Mouse (Mus musculus) neural tube, embryonic 11.5 days (tissue): ENCODE data around the gene Unk. TPM values are rescaled to one million over a fixed set of nuclear protein-coding genes. Genes with fewer than 3 reads are reported as not detected.
A peak's percentile ranks its signal among the peaks of the same experiment; 100 is the strongest.

Experiments used
- ATAC-seq: fragments of 200-750 bp; cut with Nextera tagmentation; 2 replicates; pipeline ENCODE4 v1.8.0; 2017; ENCODE audit warnings: moderate number of reproducible peaks, mild to moderate bottlenecking, moderate TSS enrichment, moderate library complexity; ENCODE audit not compliant: insufficient read depth, low FRiP score, low TSS enrichment
- DNase-seq: peaks from one replicate; pipeline ENCODE4 v3.0.0-alpha.2; 2015; ENCODE audit warnings: low spot score
- H3K27ac ChIP-seq: fragments of 300-500 bp; sonication (generic); 2 replicates; pipeline ENCODE4 v1.5.1; 2014; ENCODE audit warnings: low read depth, mild to moderate bottlenecking, low read length
- H3K27me3 ChIP-seq: fragments of 300-500 bp; sonication (generic); 2 replicates; pipeline ENCODE4 v1.6.1; 2014; ENCODE audit warnings: mild to moderate bottlenecking, low read length, mixed read lengths; ENCODE audit not compliant: control insufficient read depth, insufficient read depth
- H3K36me3 ChIP-seq: fragments of 300-500 bp; sonication (generic); 2 replicates; pipeline ENCODE4 v1.6.1; 2014; ENCODE audit warnings: mild to moderate bottlenecking, low read length, moderate library complexity, mixed read lengths; ENCODE audit not compliant: control insufficient read depth, insufficient read depth
- H3K4me1 ChIP-seq: fragments of 300-500 bp; sonication (generic); 2 replicates; pipeline ENCODE4 v1.6.1; 2014; ENCODE audit warnings: low read length, mixed read lengths; ENCODE audit not compliant: control insufficient read depth, insufficient read depth
- H3K4me2 ChIP-seq: fragments of 300-500 bp; sonication (generic); 2 replicates; pipeline ENCODE4 v1.6.1; 2014; ENCODE audit warnings: low read depth, mild to moderate bottlenecking, moderate library complexity
- H3K4me3 ChIP-seq: fragments of 300-500 bp; sonication (generic); 2 replicates; pipeline ENCODE4 v1.5.1; 2014; ENCODE audit warnings: low read depth, low read length
- H3K9ac ChIP-seq: fragments of 300-500 bp; sonication (generic); 2 replicates; pipeline ENCODE4 v1.6.1; 2014; ENCODE audit warnings: mild to moderate bottlenecking, low read length
- H3K9me3 ChIP-seq: fragments of 300-500 bp; sonication (generic); 2 replicates; pipeline ENCODE4 v1.6.1; 2016; ENCODE audit warnings: low read length; ENCODE audit not compliant: control insufficient read depth
- WGBS: fragments of 180-500 bp; shearing (Covaris S2); extraction: QIAGEN DNeasy Blood & Tissue Kit; methylation state at CpG from one replicate; pipeline ENCODE4 v1.1.7; 2014; 5-methylcytosine and 5-hydroxymethylcytosine counted together
- polyA plus RNA-seq: library from polyadenylated mRNA; unstranded; fragments of >200 nt; fragmentation: Nextera tagmentation; extraction: Ambion mirVana; gene quantifications from 2 replicates; pipeline ENCODE4 v1.2.1, GENCODE M21; 2014

The Unk gene
- polyA plus RNA-seq, 1 experiment from 2014 or later, result 30.3 TPM

- H3K4me3 ChIP-seq, result no peak overlapping the region
- ATAC-seq (0 out of 2 replicates have a peak, but pooled peaks have one; percentile 23), DNase-seq (peak; percentile 77)
- no peaks in the 10 kb centered on the region for H3K9me3 ChIP-seq
- no peak overlapping the region for H3K27ac ChIP-seq
- H3K9ac ChIP-seq, result no peak overlapping the region
- H3K4me2 ChIP-seq, result no peak overlapping the region
- no peaks in the 10 kb centered on the region for H3K36me3 ChIP-seq
- H3K4me1 ChIP-seq, result no peaks in the 10 kb centered on the region
- no peaks in the 10 kb centered on the region for H3K27me3 ChIP-seq
- 13% methylated on average over 14 of the region's 14 CpGs for WGBS
Measured at GRCm38 (mm10) chr11:115999538-116000143, 30.5 kb upstream of the Unk start.

- Histone ChIP-seq H3K27ac (no peak overlapping the region), H3K4me3 (no peak overlapping the region), H3K36me3 (no peaks in the 10 kb centered on the region), H3K4me2 (no peak overlapping the region), H3K9me3 (no peaks in the 10 kb centered on the region), H3K27me3 (no peaks in the 10 kb centered on the region), H3K9ac (no peak overlapping the region), H3K4me1 (peaks cover 5% of the 10 kb centered on the region)
- 47% methylated on average over 10 of the region's 10 CpGs for WGBS
- DNase-seq (peak; percentile 10), ATAC-seq (no peak)
Measured at GRCm38 (mm10) chr11:116000607-116001006, 29.5 kb upstream of the Unk start.

- no peak overlapping the region for H3K9ac ChIP-seq
- WGBS, result 64% methylated on average over 6 of the region's 6 CpGs
- H3K27ac ChIP-seq, result no peak overlapping the region
- H3K27me3 ChIP-seq, result no peaks in the 10 kb centered on the region
- H3K4me1 ChIP-seq, result peaks cover 5% of the 10 kb centered on the region
- DNase-seq (no peak), ATAC-seq (no peak)
- H3K9me3 ChIP-seq, result no peaks in the 10 kb centered on the region
- no peaks in the 10 kb centered on the region for H3K36me3 ChIP-seq
- H3K4me3 ChIP-seq, result no peak overlapping the region
- H3K4me2 ChIP-seq, result no peak overlapping the region
Measured at GRCm38 (mm10) chr11:116001725-116002124, 28.4 kb upstream of the Unk start.

- H3K4me1 ChIP-seq, result peaks cover 5% of the 10 kb centered on the region
- H3K4me3 ChIP-seq, result no peak overlapping the region
- ATAC-seq, result no peak
- no peaks in the 10 kb centered on the region for H3K27me3 ChIP-seq
- no peak overlapping the region for H3K4me2 ChIP-seq
- DNase-seq, result no peak
- no peak overlapping the region for H3K9ac ChIP-seq
- H3K27ac ChIP-seq, result no peak overlapping the region
- H3K9me3 ChIP-seq, result no peaks in the 10 kb centered on the region
- H3K36me3 ChIP-seq, result no peaks in the 10 kb centered on the region
- 86% methylated on average over 3 of the region's 3 CpGs for WGBS
Measured at GRCm38 (mm10) chr11:116002894-116003293, 27.2 kb upstream of the Unk start.

GRCm38 (mm10) chr11:116004186-116004823 is 25.8 kb upstream of the Unk start:
- peak overlapping the region; percentile 48 for H3K4me2 ChIP-seq
- no peak overlapping the region for H3K27ac ChIP-seq
- 38% methylated on average over 8 of the region's 8 CpGs for WGBS
- H3K9me3 ChIP-seq, result no peaks in the 10 kb centered on the region
- H3K4me3 ChIP-seq, result peak overlapping the region; percentile 31
- H3K36me3 ChIP-seq, result no peaks in the 10 kb centered on the region; the same call in 1 of the 2 replicates
- H3K27me3 ChIP-seq, result no peaks in the 10 kb centered on the region
- H3K9ac ChIP-seq, result peak overlapping the region; percentile 44
- H3K4me1 ChIP-seq, result peaks cover 5% of the 10 kb centered on the region
- ATAC-seq, result no peak
- no peak for DNase-seq

- Histone ChIP-seq H3K27ac (no peak overlapping the region), H3K4me1 (peaks cover 5% of the 10 kb centered on the region), H3K27me3 (no peaks in the 10 kb centered on the region), H3K4me3 (peak overlapping the region; percentile 31), H3K9ac (peak overlapping the region; percentile 44), H3K36me3 (peaks cover 2% of the 10 kb centered on the region; the same call in 1 of the 2 replicates), H3K4me2 (peak overlapping the region; percentile 48), H3K9me3 (no peaks in the 10 kb centered on the region)
- ATAC-seq (peak; percentile 66), DNase-seq (peak; percentile 85)
- WGBS, result 4% methylated on average over 54 of the region's 54 CpGs
Measured at GRCm38 (mm10) chr11:116004840-116005700, 25.1 kb upstream of the Unk start.

- Histone ChIP-seq H3K9ac (no peak overlapping the region), H3K9me3 (no peaks in the 10 kb centered on the region), H3K27me3 (no peaks in the 10 kb centered on the region), H3K4me3 (no peak overlapping the region), H3K4me1 (peaks cover 5% of the 10 kb centered on the region), H3K27ac (no peak overlapping the region), H3K36me3 (peaks cover 2% of the 10 kb centered on the region; the same call in 1 of the 2 replicates), H3K4me2 (peak overlapping the region; percentile 48)
- ATAC-seq (no peak), DNase-seq (no peak)
- WGBS, result 68% methylated on average over 9 of the region's 9 CpGs
Measured at GRCm38 (mm10) chr11:116005701-116006419, 24.3 kb upstream of the Unk start.

- Histone ChIP-seq H3K9ac (no peak overlapping the region), H3K9me3 (no peaks in the 10 kb centered on the region), H3K4me3 (no peak overlapping the region), H3K27me3 (no peaks in the 10 kb centered on the region), H3K4me2 (no peak overlapping the region), H3K36me3 (peaks cover 2% of the 10 kb centered on the region; the same call in 1 of the 2 replicates), H3K27ac (no peak overlapping the region), H3K4me1 (peaks cover 9% of the 10 kb centered on the region)
- WGBS, result 89% methylated on average over 28 of the region's 28 CpGs
- DNase-seq (no peak), ATAC-seq (no peak)
Measured at GRCm38 (mm10) chr11:116007095-116007850, 22.8 kb upstream of the Unk start.
